Mouse (Mus musculus): ENCODE results near the gene Gm20517.
"Not testable (repeated sequence)": the region's sequence is repeated elsewhere in the genome, so short reads cannot be mapped to it uniquely, and the experiment has no call there.

The Gm20517 gene

GRCm38 (mm10) chr17:47628851-47629676, 17.7 kb downstream of the Gm20517 start:
- DNase-seq, result peak; percentile 98

- peak; percentile 83 for DNase-seq
These were observed 18.6 kb downstream of the Gm20517 start for GRCm38 (mm10) chr17:47629717-47630677.

GRCm38 (mm10) chr17:47630678-47631065, 19.3 kb downstream of the Gm20517 start, which contains the start of gene Usp49:
Gene Usp49 (plus strand): TSS chr17:47630690.
- no peak for DNase-seq

GRCm38 (mm10) chr17:47632181-47632840, 20.9 kb downstream of the Gm20517 start:
- no peak for DNase-seq

- DNase-seq, result no peak
These were observed 22.8 kb downstream of the Gm20517 start for GRCm38 (mm10) chr17:47633999-47634770.

GRCm38 (mm10) chr17:47642992-47643391, 31.6 kb downstream of the Gm20517 start:
- no peak for DNase-seq

- DNase-seq, result peak; percentile 47
These were observed 35.3 kb downstream of the Gm20517 start for GRCm38 (mm10) chr17:47646683-47647082.

GRCm38 (mm10) chr17:47648966-47649365, 37.6 kb downstream of the Gm20517 start:
- no peak for DNase-seq

GRCm38 (mm10) chr17:47651953-47652352, 40.6 kb downstream of the Gm20517 start:
- DNase-seq, result no peak

- not testable (repeated sequence) for DNase-seq
These were observed 43.0 kb downstream of the Gm20517 start for GRCm38 (mm10) chr17:47654346-47654745.

- no peak for DNase-seq
These were observed 44.3 kb downstream of the Gm20517 start for GRCm38 (mm10) chr17:47655697-47656096.

- DNase-seq, result no peak
These were observed 46.5 kb downstream of the Gm20517 start for GRCm38 (mm10) chr17:47657901-47658300.

- DNase-seq, result no peak
These were observed 47.4 kb downstream of the Gm20517 start for GRCm38 (mm10) chr17:47658741-47659243.

- DNase-seq, result no peak
These were observed 51.8 kb downstream of the Gm20517 start for GRCm38 (mm10) chr17:47663009-47663713.

GRCm38 (mm10) chr17:47664474-47664873, 53.1 kb downstream of the Gm20517 start:
- DNase-seq, result no peak

- no peak for DNase-seq
These were observed 57.8 kb downstream of the Gm20517 start for GRCm38 (mm10) chr17:47669166-47669565.

GRCm38 (mm10) chr17:47671988-47672310, 60.6 kb downstream of the Gm20517 start:
- no peak for DNase-seq

- DNase-seq, result no peak
These were observed 61.1 kb downstream of the Gm20517 start for GRCm38 (mm10) chr17:47672311-47673111.

- DNase-seq, result peak; percentile 71
These were observed 65.2 kb downstream of the Gm20517 start for GRCm38 (mm10) chr17:47676581-47676980.

- no peak for DNase-seq
These were observed 66.8 kb downstream of the Gm20517 start for GRCm38 (mm10) chr17:47678238-47678637.

GRCm38 (mm10) chr17:47678702-47679101, 67.3 kb downstream of the Gm20517 start:
- no peak for DNase-seq
